Mouse (Mus musculus): ENCODE measurements around the gene Chchd5.

DNA sequence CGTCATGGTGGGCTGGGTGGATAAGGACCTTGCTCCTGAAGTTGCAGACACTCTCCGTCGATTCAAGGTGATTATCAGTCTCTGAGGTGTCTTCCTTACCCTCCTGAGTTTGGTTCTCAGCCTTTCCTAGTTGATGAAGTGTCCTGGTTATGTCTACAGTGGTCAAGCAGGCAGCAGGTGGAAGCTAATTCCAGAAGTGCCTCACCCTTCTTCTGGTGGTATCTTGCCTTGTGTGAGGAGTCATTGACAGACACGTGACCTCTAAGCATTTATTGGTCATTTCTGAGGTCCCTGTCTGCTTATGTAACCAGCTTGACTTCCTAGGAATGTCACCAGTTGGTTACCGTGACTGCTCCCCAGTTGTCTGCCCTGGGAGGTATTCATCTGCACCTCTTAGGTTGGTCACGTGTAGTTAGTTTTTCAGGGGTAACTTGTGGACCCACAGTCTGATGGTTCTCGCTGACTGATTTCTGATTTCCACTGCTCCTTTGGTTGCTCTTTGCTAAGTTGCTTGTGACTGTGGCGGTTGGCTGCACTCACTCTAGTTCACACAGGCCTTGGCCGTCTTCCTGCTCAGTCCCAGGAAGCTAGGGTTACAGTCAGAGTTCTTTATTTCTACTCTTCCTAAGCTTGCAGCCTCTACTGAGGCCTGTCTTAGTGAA is 13.7 kb upstream of the Chchd5 start:
- no peak for TF ChIP-seq CEBPB (IDR thresholded peaks at IDR 0.05; ENCODE audit: low read depth)
- no peak for TF ChIP-seq CTCF (IDR thresholded peaks at IDR 0.05; ENCODE audit: control insufficient read depth, insufficient read depth, insufficient read length)
- no peak for TF ChIP-seq USF1 (IDR thresholded peaks at IDR 0.05; ENCODE audit: low read depth)

Data from C2C12 (cell line).